Mouse (Mus musculus) heart, postnatal 14 days (tissue): ENCODE results near the gene Adra2c. TPM values are rescaled to one million over a fixed set of nuclear protein-coding genes. Genes with fewer than 3 reads are reported as not detected.

Source experiments
- DNase-seq, 2 experiments: peaks; one replicate each; pipeline ENCODE4 v3.0.0; 2021 to 2022
- intact Hi-C: fragments of 180-260 bp; cut with DNase I; formaldehyde crosslinking; loops from one replicate; pipeline ENCODE4 v1.15.1; 2025
- total RNA-seq, 2 experiments: library from RNA; stranded (reverse); gene quantifications; 2 replicates each; pipeline ENCODE4 v1.2.3; 2021

The Adra2c gene
- total RNA-seq, 2 experiments from 2014 or later, result 0.27 to 0.36 TPM

GRCm38 (mm10) chr5:35305332-35305731, 27.2 kb downstream of the Adra2c start:
- intact Hi-C loops, result no loop called here
- no peak for DNase-seq

- intact Hi-C loops, result no loop called here
- no peak for DNase-seq
Measured at GRCm38 (mm10) chr5:35306692-35307091, 28.6 kb downstream of the Adra2c start.

DNA sequence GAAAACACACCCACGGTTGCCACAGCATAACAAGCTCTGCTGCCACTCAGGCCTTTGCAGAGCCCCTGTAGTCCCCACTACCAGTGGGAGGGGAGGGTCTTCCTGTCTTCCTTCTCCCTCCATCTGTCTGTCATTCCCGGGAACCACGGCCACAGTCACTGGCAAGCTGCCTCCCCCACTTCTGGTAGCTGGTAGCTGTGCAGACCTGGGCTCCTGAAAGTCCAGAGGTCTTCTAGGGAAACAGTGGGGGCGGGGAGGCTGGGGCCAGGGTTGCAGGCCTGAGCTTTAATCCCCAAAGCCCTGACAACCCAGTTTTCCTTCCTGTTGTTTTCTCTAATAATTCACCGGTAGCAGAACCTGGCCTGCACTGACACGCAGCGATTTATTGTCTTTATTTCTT, 31.7 kb downstream of the Adra2c start:
- intact Hi-C loops, result no loop called here
- no peak for DNase-seq

- intact Hi-C loops, result no loop called here
- no peak for DNase-seq
Measured at GRCm38 (mm10) chr5:35311738-35312250, 33.7 kb downstream of the Adra2c start.

DNA sequence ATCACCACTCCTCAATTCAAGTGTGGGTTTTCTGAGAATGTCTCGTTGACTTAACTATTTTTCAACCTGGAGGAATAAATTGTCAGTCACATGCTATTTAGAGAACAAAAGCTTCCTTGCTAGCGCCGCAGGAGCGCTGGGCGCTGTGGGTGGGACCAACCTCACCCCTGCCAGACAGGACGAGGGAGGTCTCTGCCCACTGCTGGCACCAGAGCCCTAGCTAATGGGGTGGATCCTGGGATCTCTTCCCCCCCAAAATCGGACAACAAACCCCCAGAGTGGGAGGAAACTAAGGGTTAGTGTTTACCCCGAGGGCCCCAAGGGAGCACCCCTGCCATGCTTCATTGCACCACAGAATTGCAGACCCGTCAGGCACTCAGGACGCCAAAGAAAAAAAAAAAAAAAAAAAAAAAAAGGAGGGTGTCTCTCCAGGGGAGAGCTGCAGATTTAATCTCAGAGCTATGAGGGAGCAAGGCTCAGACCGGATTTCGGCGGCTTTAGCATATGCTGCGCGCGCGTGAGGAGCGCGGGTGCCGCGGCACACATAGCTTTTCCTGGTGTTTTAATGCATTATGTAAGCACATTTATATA, 35.2 kb downstream of the Adra2c start:
- no peak for DNase-seq
- intact Hi-C loops, result no loop called here

DNA sequence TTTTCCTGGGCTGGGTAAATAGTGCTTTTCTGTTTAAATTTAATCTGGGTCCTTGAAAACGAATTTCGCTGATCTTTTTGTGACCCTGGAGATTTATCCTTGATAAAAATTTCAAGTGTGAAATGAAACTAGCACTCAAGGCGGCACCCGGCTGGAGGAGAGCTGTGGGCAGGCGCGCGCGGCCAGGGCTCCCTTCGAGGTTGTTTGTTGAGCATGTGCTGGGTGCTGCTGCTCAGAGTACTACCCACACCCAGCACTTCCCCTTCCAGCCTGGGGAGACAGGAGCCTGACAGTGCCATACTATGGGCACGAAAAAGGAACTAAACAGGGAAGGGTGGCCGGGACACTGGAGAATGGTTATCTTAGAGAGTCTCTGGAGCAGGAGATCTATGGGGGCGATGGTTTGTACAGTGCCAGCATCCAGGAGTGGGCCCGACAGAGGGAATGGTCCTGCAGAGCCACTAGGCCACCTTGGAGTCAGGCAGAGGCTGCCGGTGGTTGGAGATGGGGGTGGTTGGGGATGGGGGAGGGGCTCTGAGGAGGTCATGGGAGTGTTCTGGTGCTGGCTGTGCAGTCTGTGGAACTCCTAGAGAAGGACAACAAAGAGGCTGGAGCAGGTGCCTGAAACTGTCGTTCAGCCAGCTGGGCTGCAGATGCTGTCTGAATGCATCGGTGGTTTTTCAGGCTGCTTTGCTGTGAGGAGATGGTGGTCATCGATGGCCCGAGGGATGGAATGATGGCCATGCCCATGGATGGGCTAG, 35.9 kb downstream of the Adra2c start:
- no peak for DNase-seq
- intact Hi-C loops, result no loop called here

GRCm38 (mm10) chr5:35314629-35315028, 36.5 kb downstream of the Adra2c start:
- no peak for DNase-seq
- intact Hi-C loops, result no loop called here

DNA sequence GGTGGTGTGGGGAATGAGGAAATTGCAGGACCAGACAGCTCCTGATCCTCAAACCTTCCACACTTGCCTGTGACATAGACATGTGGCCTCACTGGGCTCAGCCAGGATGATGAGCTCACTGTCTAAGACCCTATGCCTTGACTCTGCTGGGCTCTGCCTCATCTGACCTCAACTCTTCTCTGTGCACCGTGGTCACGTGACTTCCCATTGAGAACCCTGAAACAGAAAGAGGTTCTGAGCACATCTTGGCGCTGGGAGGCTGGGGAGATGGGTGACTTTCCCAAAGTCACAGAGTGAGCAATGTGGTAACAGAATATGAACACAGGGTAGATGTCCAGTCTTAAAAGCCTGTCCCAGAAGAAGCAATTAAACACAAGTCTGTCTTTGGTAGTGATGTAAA, 37.1 kb downstream of the Adra2c start:
- intact Hi-C loops, result no loop called here
- no peak for DNase-seq

- peak; percentile 73 to 85 for DNase-seq
Measured at GRCm38 (mm10) chr5:35320650-35321049, 42.5 kb downstream of the Adra2c start.

DNA sequence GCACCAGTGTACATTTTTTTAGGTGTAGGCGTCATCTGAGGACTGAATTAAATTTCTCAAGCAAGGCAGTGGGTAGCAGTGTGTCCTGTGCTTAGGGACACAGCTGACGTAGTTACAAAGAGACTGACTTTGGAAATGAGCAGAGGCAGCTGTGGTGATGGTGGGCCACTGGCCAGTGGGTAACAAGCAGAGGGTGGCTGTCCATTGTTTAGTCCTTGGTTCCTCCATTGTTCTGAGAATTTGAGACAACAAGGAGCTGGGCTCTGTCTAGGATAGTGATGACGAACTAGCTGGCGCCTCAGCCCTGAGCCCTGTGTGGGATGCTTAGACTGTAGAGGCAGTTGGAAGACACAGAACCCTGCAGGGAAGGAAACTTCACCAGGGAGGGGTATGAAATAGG, 52.7 kb downstream of the Adra2c start:
- no peak for DNase-seq

More at GRCm38 (mm10) chr5:35320650-35321049, 42.5 kb downstream of the Adra2c start:
- intact Hi-C loops, result no loop called here

More for the DNA sequence above, 52.7 kb downstream of the Adra2c start:
- intact Hi-C loops, result no loop called here

Other genes with a start within 250 kb of the Adra2c start
- 1 to 10 TPM in 1 of 2 experiments, under 1 TPM in 1; 0.98 to 1.1 TPM for gene Hgfac, start 236.8 kb upstream of the Adra2c start, total RNA-seq
- 10 to 100 TPM; 36.3 to 38.1 TPM for gene Dok7, start 221.6 kb upstream of the Adra2c start, total RNA-seq
- 10 to 100 TPM; 41.8 to 51.1 TPM for gene Lrpap1, start 172.6 kb upstream of the Adra2c start, total RNA-seq
- gene Hmx1, start 110.8 kb downstream of the Adra2c start, total RNA-seq, result not detected
- 1 to 10 TPM; 4.2 to 5.6 TPM for gene Cpz, start 247.4 kb downstream of the Adra2c start, total RNA-seq